27 mouse cellular contexts compared by ENCODE assay signal in the genomic region with DNA sequence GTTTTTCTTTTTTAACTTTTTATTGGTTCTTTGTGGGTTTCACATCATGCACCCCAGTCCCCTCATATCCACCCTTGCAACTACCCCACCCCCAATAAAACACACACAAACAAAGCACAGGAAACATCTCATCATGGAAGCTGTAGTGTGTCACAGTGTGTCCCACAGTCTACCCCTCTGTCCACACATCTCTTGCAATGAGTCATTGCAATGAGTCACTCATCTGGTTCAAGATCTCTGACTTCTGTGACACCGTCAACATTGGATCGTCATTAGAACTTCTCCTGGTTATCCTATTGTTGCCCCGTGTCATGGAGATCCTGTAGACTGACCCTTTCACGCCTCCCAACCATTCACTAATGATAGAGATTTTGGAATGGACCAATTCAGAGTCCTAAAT. TPM values are rescaled to one million over a fixed set of nuclear protein-coding genes. Genes with fewer than 3 reads are reported as not detected.
A peak's percentile ranks its signal among the peaks of the same experiment; 100 is the strongest.
DNase-seq lines count a peak whose midpoint lies in the region; ATAC-seq and TF ChIP-seq lines count a peak whose summit lies in the region.
"Had no signal": no experiment of that assay in that cellular context is flagged by ENCODE, and none has a peak within 500 bp of the region (broad histone marks: within the 10 kb centered on the region; RNA-seq: fewer than 3 reads in every experiment).

No protein-coding gene starts in this region.

- no peak overlapping the region for H3K9ac ChIP-seq in liver, embryonic 12.5 days
- no peak overlapping the region for H3K9ac ChIP-seq in liver, embryonic 11.5 days (ENCODE audit: low read depth, low read length)
- H3K9ac ChIP-seq in kidney, embryonic 14.5 days (ENCODE audit: low read depth, low read length), result no peak overlapping the region
- H3K9ac ChIP-seq: embryonic facial prominence, embryonic 12.5 days; embryonic facial prominence, embryonic 15.5 days; forebrain, postnatal 0 days; heart, embryonic 12.5 days; heart, embryonic 15.5 days; hindbrain, embryonic 14.5 days had no signal

- H3K9me3 ChIP-seq in liver, embryonic 12.5 days (replicated peaks), result no peaks in the 10 kb centered on the region
- no peaks in the 10 kb centered on the region for H3K9me3 ChIP-seq in liver, embryonic 11.5 days (ENCODE audit: control insufficient read depth, low read length)
- no peaks in the 10 kb centered on the region for H3K9me3 ChIP-seq in kidney, embryonic 14.5 days (ENCODE audit: control insufficient read depth, low read length)
- H3K9me3 ChIP-seq: embryonic facial prominence, embryonic 12.5 days; embryonic facial prominence, embryonic 15.5 days; heart, embryonic 12.5 days; heart, embryonic 15.5 days had no signal

- H3K27me3 ChIP-seq in liver, embryonic 12.5 days (replicated peaks), result no peaks in the 10 kb centered on the region
- no peaks in the 10 kb centered on the region for H3K27me3 ChIP-seq in liver, embryonic 11.5 days (replicated peaks; ENCODE audit: control insufficient read depth, insufficient read depth, low read length)
- H3K27me3 ChIP-seq in Patski, result no peaks in the 10 kb centered on the region
- no peaks in the 10 kb centered on the region for H3K27me3 ChIP-seq in kidney, embryonic 14.5 days (ENCODE audit: control insufficient read depth, insufficient read depth, low read length)
- H3K27me3 ChIP-seq: embryonic facial prominence, embryonic 12.5 days; embryonic facial prominence, embryonic 15.5 days; heart, embryonic 12.5 days; heart, embryonic 15.5 days had no signal

- no peak overlapping the region for H3K4me3 ChIP-seq in liver, embryonic 12.5 days
- H3K4me3 ChIP-seq in liver, embryonic 11.5 days (ENCODE audit: low read depth, low read length), result no peak overlapping the region
- no peak overlapping the region for H3K4me3 ChIP-seq in kidney, embryonic 14.5 days (ENCODE audit: low read length)
- H3K4me3 ChIP-seq: embryonic facial prominence, embryonic 12.5 days; embryonic facial prominence, embryonic 15.5 days; gastrocnemius, adult 2 months; heart, embryonic 12.5 days; heart, embryonic 15.5 days had no signal

- CTCF ChIA-PET in Patski (lab: Charles Lee), result interaction anchor here (0.7 to 0.9 kb wide), 2 partner anchors 14 to 26 kb away, joined by 3 read pairs; partner anchors contain the start of genes 1700037C18Rik and Cluap1

- H3K4me1 ChIP-seq in liver, embryonic 12.5 days, result no peaks in the 10 kb centered on the region
- H3K4me1 ChIP-seq in liver, embryonic 11.5 days (replicated peaks; ENCODE audit: control insufficient read depth, insufficient read depth, low read length), result no peaks in the 10 kb centered on the region
- H3K4me1 ChIP-seq in kidney, embryonic 14.5 days (ENCODE audit: control insufficient read depth, insufficient read depth, low read length), result no peaks in the 10 kb centered on the region
- H3K4me1 ChIP-seq: embryonic facial prominence, embryonic 12.5 days; embryonic facial prominence, embryonic 15.5 days; heart, embryonic 12.5 days; heart, embryonic 15.5 days had no signal

- TF ChIP-seq CTCF in Patski (IDR thresholded peaks at IDR 0.05), result no peak

- peaks cover 83% of the 10 kb centered on the region for H3K36me3 ChIP-seq in liver, embryonic 12.5 days
- H3K36me3 ChIP-seq in liver, embryonic 11.5 days (ENCODE audit: control insufficient read depth, insufficient read depth, low read length), result peaks cover 16% of the 10 kb centered on the region
- peaks cover 44% of the 10 kb centered on the region for H3K36me3 ChIP-seq in kidney, embryonic 14.5 days (ENCODE audit: control insufficient read depth, insufficient read depth, low read length)

- H3K4me2 ChIP-seq in liver, embryonic 12.5 days, result no peak overlapping the region
- no peak overlapping the region for H3K4me2 ChIP-seq in liver, embryonic 11.5 days
- no peak overlapping the region for H3K4me2 ChIP-seq in kidney, embryonic 14.5 days (replicated peaks; ENCODE audit: low read depth, low read length)
- H3K4me2 ChIP-seq: embryonic facial prominence, embryonic 12.5 days; embryonic facial prominence, embryonic 15.5 days; heart, embryonic 12.5 days; heart, embryonic 15.5 days; hindbrain, embryonic 14.5 days had no signal

- H3K27ac ChIP-seq in liver, embryonic 12.5 days, result no peak overlapping the region
- H3K27ac ChIP-seq in liver, embryonic 11.5 days (ENCODE audit: low read depth, low read length), result no peak overlapping the region
- H3K27ac ChIP-seq in kidney, embryonic 14.5 days (ENCODE audit: low read depth, low read length), result no peak overlapping the region
- H3K27ac ChIP-seq: embryonic facial prominence, embryonic 12.5 days; embryonic facial prominence, embryonic 15.5 days; gastrocnemius, adult 2 months; heart, embryonic 15.5 days; hindbrain, embryonic 14.5 days; hindbrain, postnatal 0 days had no signal

- no peak for DNase-seq in liver, embryonic 11.5 days (ENCODE audit: low spot score)
- DNase-seq in 416B (ENCODE audit: low read depth), result peak; percentile 86
- no peak for DNase-seq in Patski (ENCODE audit: low read depth, low spot score)
- DNase-seq in gastrocnemius, postnatal 4 days (ENCODE audit: low spot score in 2 of 2), result no peak
- DNase-seq: adrenal gland, postnatal 10 days; cerebellum, adult 11 months; cerebellum, adult 2 months; cerebellum, adult 9-11 months; cerebellum, postnatal 25 days; forebrain, postnatal 0 days; gastrocnemius, adult 2 months; gastrocnemius, postnatal 14 days; heart, adult 18-20 months; heart, postnatal 10 days; heart, postnatal 36 days had no signal

- POLR2A ChIA-PET in Patski (lab: Charles Lee), result no interaction called here

- 70% methylated on average over 4 of the region's 4 CpGs for WGBS in liver, embryonic 12.5 days (ENCODE audit: insufficient replicate concordance)
- 83% methylated on average over 4 of the region's 4 CpGs for WGBS in liver, embryonic 11.5 days
- 90% methylated on average over 4 of the region's 4 CpGs for WGBS in kidney, embryonic 14.5 days

- in situ Hi-C loops in Patski (cut with MboI; ENCODE audit: low pct_unique_long_range_greater_than_20kb), result no loop called here

- ATAC-seq in liver, embryonic 12.5 days, result 0 out of 2 replicates have a peak, but pooled peaks have one; percentile 13
- no peak for ATAC-seq in liver, embryonic 11.5 days (replicated peaks; ENCODE audit: low FRiP score)
- ATAC-seq in Patski, result peak; percentile 8
- ATAC-seq in kidney, embryonic 14.5 days (ENCODE audit: low FRiP score, low TSS enrichment), result no peak
- ATAC-seq: activated CD4-positive, CD25-positive, alpha-beta regulatory T cell, adult 4 months; CD4-positive, CD25-positive, alpha-beta regulatory T cell, adult 4 months; forebrain, embryonic 14.5 days; forebrain, postnatal 0 days; hindbrain, postnatal 0 days; intestine, postnatal 0 days had no signal

RNA-seq across cellular contexts. Expression of gene Cluap1, which starts 26.1 kb away (rescaled TPM):
- 12.4 and 12.5 TPM in 2 replicates for polyA plus RNA-seq in liver, embryonic 12.5 days (2016; fragmentation: Nextera tagmentation; extraction: Ambion mirVana)
- polyA plus RNA-seq in liver, embryonic 11.5 days (2014; fragmentation: Nextera tagmentation; extraction: Ambion mirVana), result 21.8 and 22.9 TPM in 2 replicates
- 37.7 TPM for polyA plus RNA-seq in Patski (2021)
- 25.0 and 26.2 TPM in 2 replicates for polyA plus RNA-seq in kidney, embryonic 14.5 days (2014; fragmentation: Nextera tagmentation; extraction: Ambion mirVana)
- total RNA-seq in gastrocnemius, postnatal 4 days (2021), result 10 to 100 TPM; 12.3 to 13.3 TPM

RNA-seq across cellular contexts. Expression of gene 1700037C18Rik, which starts 26.2 kb away (rescaled TPM):
- polyA plus RNA-seq in liver, embryonic 12.5 days (2016; fragmentation: Nextera tagmentation; extraction: Ambion mirVana), result 3.1 and 3.9 TPM in 2 replicates
- 4.8 and 5.5 TPM in 2 replicates for polyA plus RNA-seq in liver, embryonic 11.5 days (2014; fragmentation: Nextera tagmentation; extraction: Ambion mirVana)
- 13.1 TPM for polyA plus RNA-seq in Patski (2021)
- polyA plus RNA-seq in kidney, embryonic 14.5 days (2014; fragmentation: Nextera tagmentation; extraction: Ambion mirVana), result 7.0 and 10.2 TPM in 2 replicates
- 1 to 10 TPM; 3.1 to 5.6 TPM for total RNA-seq in gastrocnemius, postnatal 4 days (2021)

RNA-seq across cellular contexts. Expression of gene Nlrc3, which starts 41.7 kb away (rescaled TPM):
- 0.38 and 0.55 TPM in 2 replicates for polyA plus RNA-seq in liver, embryonic 12.5 days (2016; fragmentation: Nextera tagmentation; extraction: Ambion mirVana)
- 0.94 and 1.1 TPM in 2 replicates for polyA plus RNA-seq in liver, embryonic 11.5 days (2014; fragmentation: Nextera tagmentation; extraction: Ambion mirVana)
- polyA plus RNA-seq in Patski (2021), result 0.95 TPM
- polyA plus RNA-seq in kidney, embryonic 14.5 days (2014; fragmentation: Nextera tagmentation; extraction: Ambion mirVana), result 1.7 and 2.1 TPM in 2 replicates
- 1 to 10 TPM; 2.5 to 3.6 TPM for total RNA-seq in gastrocnemius, postnatal 4 days (2021)

RNA-seq across cellular contexts. Expression of gene Gm20695, which starts 50.3 kb away (rescaled TPM):
- polyA plus RNA-seq in liver, embryonic 12.5 days (2016; fragmentation: Nextera tagmentation; extraction: Ambion mirVana), result 0.81 and 1.2 TPM in 2 replicates
- 0.88 and 3.2 TPM in 2 replicates for polyA plus RNA-seq in liver, embryonic 11.5 days (2014; fragmentation: Nextera tagmentation; extraction: Ambion mirVana)
- polyA plus RNA-seq in Patski (2021), result 0.59 TPM
- 0.70 and 2.9 TPM in 2 replicates for polyA plus RNA-seq in kidney, embryonic 14.5 days (2014; fragmentation: Nextera tagmentation; extraction: Ambion mirVana)
- under 1 TPM; 0.36 to 0.44 TPM for total RNA-seq in gastrocnemius, postnatal 4 days (2021)
- total RNA-seq: heart, adult 18-20 months; heart, postnatal 10 days had no signal
- polyA plus RNA-seq: heart, embryonic 12.5 days had no signal

RNA-seq across cellular contexts. Expression of gene Zfp597, which starts 50.3 kb away (rescaled TPM):
- 3.0 and 3.2 TPM in 2 replicates for polyA plus RNA-seq in liver, embryonic 12.5 days (2016; fragmentation: Nextera tagmentation; extraction: Ambion mirVana)
- polyA plus RNA-seq in liver, embryonic 11.5 days (2014; fragmentation: Nextera tagmentation; extraction: Ambion mirVana), result 4.2 and 5.9 TPM in 2 replicates
- polyA plus RNA-seq in Patski (2021), result 6.6 TPM
- 3.7 and 7.1 TPM in 2 replicates for polyA plus RNA-seq in kidney, embryonic 14.5 days (2014; fragmentation: Nextera tagmentation; extraction: Ambion mirVana)
- total RNA-seq in gastrocnemius, postnatal 4 days (2021), result 10 to 100 TPM; 10.6 to 11.9 TPM

Comparison
In these comparisons a context has a peak if more than half of its experiments do, and no peak if none do; other contexts are left out.
1. ATAC-seq: peak in liver, embryonic 12.5 days (single experiment) and Patski (single experiment); none in liver, embryonic 11.5 days (single experiment) and kidney, embryonic 14.5 days (single experiment).